Mouse (Mus musculus) liver (tissue): Measurements from ENCODE around the gene Arhgef26.

ENCODE experiments used
- DNase-seq: peaks from one replicate; pipeline ENCODE4 v3.0.0-alpha.2; 2020; ENCODE audit warnings: mixed read lengths

Arhgef26 gene

DNA sequence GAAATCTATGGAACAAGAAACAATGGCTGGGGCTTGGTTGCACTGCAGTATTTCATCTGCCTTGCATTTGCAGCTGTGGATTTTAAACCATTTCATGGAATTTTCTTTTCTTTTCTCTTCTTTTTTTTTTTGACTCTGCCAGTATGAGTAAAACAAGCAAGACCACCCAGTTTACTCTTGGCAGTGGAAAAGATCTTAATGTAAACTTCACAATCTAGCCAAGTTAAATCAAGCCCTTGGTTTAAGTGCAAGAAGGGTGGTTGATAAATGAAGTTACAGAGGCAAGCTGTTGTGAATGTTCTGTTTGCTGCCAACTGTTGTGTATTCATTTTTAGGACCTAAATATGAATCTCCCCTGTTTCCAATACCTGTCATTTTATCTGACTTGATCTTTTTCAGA, 54.5 kb downstream of the Arhgef26 start:
- no peak for DNase-seq

DNA sequence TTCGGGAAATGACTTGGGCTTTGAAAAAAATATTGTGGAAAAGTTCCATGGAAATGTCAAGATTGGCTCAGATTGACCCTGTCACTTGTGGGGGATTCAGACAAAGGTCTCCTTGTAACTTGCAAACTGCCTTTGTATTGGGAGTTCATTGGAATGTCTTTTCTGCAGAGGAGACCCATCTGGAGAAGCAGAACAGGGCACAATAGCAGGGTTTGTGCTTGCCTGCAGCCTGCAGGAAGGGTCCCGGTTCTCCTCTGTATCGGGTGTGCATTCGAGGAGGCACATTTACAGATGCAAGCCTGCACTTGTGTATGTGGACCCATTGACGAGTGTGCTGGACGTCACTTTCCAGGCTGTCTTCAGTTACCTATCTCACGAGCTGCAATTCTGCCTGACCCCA, 56.1 kb downstream of the Arhgef26 start:
- no peak for DNase-seq

- no peak for DNase-seq
These were observed 57.2 kb downstream of the Arhgef26 start for GRCm38 (mm10) chr3:62395368-62395767.

GRCm38 (mm10) chr3:62396109-62396508, 58.0 kb downstream of the Arhgef26 start:
- DNase-seq: no peak

GRCm38 (mm10) chr3:62398094-62398493, 60.0 kb downstream of the Arhgef26 start:
- no peak for DNase-seq

- DNase-seq: no peak
These were observed 61.9 kb downstream of the Arhgef26 start for GRCm38 (mm10) chr3:62399826-62400746.

DNA sequence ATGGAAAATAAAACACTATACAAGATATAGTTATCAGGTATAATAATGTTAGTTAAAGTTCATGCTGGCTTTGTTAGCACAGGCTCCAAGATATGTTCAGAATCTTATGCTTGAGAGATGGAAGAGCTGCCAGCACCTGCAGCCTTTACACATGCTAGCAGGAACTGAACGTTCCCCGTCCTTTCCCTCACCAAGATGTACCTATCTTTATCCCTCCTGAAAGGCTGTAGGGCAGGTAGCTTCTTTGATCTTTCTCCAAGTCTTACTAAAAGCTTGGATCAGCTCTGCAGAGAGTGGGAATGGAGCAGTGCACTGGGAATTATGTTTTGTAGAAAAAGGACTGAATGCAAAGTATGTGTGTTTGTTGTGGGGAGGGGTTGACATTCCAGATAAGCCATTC, 64.3 kb downstream of the Arhgef26 start:
- DNase-seq: no peak

DNA sequence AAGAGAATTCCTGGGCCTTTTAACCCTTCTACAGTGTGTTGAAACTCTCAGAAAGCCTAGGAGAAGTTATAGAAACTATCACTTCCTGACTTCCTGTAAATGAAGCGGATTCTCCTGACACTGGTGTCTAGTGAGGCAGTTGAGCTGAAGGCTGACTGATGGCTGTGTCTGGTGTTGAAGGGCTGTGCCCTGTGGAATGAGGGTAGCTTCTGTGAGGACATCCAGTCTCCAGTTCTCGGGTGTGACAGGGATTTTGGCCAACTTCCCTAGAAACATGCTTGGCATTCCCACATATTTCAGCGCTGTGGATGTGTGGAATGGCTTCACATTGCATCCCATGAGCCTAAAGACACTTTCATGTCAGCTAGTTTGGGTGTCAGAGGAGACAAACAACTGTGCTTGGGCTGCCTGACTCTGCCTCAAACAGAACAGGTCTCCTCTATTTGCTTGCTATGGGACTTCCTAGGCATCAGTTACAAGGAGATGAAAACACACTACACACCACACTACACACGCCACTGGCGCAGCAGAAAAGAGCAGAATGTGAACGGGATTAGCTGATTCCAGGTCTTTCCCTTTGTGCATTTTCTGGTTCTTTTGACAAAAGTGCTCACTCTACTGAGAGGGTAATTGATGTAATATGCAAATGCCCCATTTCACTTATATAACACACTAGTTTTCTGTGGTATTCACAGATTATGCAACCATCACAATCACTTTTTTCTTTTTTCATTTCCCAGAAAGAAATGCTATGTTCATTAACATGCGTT, 66.5 kb downstream of the Arhgef26 start:
- no peak for DNase-seq

DNA sequence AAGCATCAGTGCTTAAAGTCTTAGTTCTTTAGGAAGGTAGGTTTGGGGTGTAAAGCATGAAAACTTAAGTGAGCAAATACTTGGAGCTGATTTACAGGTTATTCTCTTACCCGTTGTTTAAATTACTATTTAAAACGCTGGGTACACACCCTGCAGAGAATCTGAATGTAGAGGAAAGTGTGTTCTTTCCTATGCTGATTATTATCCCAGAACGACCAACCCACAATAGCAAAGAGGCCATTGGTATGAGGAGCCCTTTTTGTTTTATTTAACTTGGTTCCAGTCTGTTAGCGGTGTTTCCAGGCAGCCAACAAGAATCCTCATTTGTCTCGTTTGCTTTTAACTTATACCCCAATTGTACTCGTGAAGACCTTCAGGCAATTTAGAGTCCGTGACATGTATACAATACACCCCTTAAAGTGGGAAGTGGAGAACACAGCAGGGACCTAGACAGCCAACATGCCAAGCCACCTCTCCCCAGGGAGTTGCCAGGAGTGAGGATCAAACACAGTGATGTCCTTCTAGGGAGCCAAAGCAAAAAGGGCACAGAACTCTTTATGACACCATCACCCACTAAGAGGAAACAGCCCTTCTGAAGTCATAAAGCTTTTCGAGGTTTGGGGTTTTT, 71.5 kb downstream of the Arhgef26 start:
- DNase-seq: no peak

GRCm38 (mm10) chr3:62410491-62410890, 72.3 kb downstream of the Arhgef26 start:
- DNase-seq: no peak

GRCm38 (mm10) chr3:62412704-62413103, 74.6 kb downstream of the Arhgef26 start:
- no peak for DNase-seq

DNA sequence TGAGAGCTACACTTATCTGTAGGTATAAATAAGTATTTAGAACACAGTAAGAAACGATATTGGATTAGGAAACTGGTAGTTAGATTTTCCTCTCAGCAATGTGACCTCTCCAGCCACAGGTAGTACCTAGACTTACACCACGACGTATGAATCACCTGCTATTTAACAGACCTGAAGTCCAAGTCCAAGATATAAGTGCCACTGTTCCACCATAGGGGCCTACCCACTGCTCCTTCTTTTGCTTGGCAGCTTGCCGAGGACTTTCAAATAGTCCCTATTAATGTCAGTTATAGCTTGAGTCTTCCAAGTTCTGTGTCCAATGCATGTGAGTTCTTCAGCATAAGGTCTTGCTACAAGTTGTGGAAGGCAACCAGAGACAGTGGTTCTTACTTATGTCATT, 76.8 kb downstream of the Arhgef26 start:
- DNase-seq: no peak

- no peak for DNase-seq
These were observed 79.3 kb downstream of the Arhgef26 start for GRCm38 (mm10) chr3:62417458-62417857.

- no peak for DNase-seq
These were observed 80.4 kb downstream of the Arhgef26 start for GRCm38 (mm10) chr3:62418387-62419138.

- DNase-seq: no peak
These were observed 95.5 kb downstream of the Arhgef26 start for GRCm38 (mm10) chr3:62433675-62434074.

GRCm38 (mm10) chr3:62435923-62436322, 97.8 kb downstream of the Arhgef26 start:
- DNase-seq: no peak

DNA sequence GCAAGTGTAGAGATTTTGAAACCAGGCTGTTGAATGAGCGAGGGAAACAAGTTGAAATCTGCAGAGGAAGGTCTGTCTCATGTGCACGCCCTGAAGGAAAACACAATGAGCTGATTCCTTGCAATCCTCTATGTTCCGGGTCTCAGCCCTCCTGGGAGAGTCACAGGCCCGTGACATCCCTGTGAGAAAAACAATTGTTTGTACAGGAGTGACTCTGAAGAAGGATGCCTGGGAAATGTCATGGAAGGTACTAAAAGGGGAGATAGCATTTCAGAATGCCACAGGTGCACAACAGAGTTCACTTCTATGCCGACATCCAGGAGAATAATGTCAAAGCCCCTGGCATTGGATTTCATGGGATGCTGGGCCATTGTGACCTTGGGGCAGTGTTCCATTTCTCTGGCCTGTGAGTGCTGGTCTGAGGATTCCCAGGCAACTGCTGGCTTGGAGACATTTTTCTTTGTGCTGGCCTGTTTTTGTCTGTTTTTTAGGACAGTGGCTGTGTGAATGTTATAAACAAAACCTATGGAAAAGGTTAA, 102.4 kb downstream of the Arhgef26 start:
- no peak for DNase-seq

GRCm38 (mm10) chr3:62443582-62444194, 105.5 kb downstream of the Arhgef26 start:
- DNase-seq: no peak

- DNase-seq: no peak
These were observed 108.1 kb downstream of the Arhgef26 start for GRCm38 (mm10) chr3:62446271-62446670.

DNA sequence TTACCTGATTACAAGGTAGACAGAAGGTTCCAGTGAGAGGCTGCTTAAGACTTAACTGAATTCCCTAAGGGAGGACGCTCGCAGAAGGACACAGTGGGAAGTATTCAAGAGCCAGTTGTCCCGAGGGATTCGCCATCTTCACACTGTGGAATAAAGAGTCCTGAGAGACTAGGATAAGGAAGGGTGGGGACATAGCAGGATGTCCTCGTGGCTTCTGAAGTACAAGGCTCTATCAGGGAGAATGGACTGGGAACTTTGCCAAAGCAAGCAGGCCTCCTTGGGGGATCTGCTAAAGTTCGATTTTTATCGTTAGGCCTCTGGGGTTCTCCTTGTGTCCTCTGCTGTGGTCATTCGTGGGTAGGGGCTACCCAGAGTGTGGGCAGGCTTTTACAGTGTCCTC, 109.0 kb downstream of the Arhgef26 start:
- no peak for DNase-seq

GRCm38 (mm10) chr3:62449871-62450496, 111.8 kb downstream of the Arhgef26 start:
- no peak for DNase-seq
